Mouse (Mus musculus) lung, embryonic 16.5 days (tissue): ENCODE data around the gene Traf3ip2. TPM values are rescaled to one million over a fixed set of nuclear protein-coding genes. Genes with fewer than 3 reads are reported as not detected.

ENCODE experiments used
- ATAC-seq: fragments of 200-750 bp; cut with Nextera tagmentation; 2 replicates; pipeline ENCODE4 v1.8.0; 2017; ENCODE audit warnings: low read depth, mild to moderate bottlenecking, moderate library complexity
- H3K27ac ChIP-seq: fragments of 300-500 bp; sonication (generic); 2 replicates; pipeline ENCODE4 v1.5.1; 2014; ENCODE audit warnings: mild to moderate bottlenecking, control low read depth, low read length
- H3K27me3 ChIP-seq: fragments of 300-500 bp; sonication (generic); 2 replicates; pipeline ENCODE4 v1.6.1; 2014; ENCODE audit warnings: low read depth, low read length, mixed read lengths; ENCODE audit not compliant: control insufficient read depth, insufficient read depth
- H3K36me3 ChIP-seq: fragments of 300-500 bp; sonication (generic); 2 replicates; pipeline ENCODE4 v1.6.1; 2014; ENCODE audit warnings: low read length; ENCODE audit not compliant: control insufficient read depth, insufficient read depth
- H3K4me1 ChIP-seq: fragments of 300-500 bp; sonication (generic); replicated peaks from 2 replicates; pipeline ENCODE4 v1.6.1; 2014; ENCODE audit warnings: low read length, mixed read lengths; ENCODE audit not compliant: control insufficient read depth, insufficient read depth
- H3K4me2 ChIP-seq: fragments of 300-500 bp; sonication (generic); 2 replicates; pipeline ENCODE4 v1.6.1; 2014; ENCODE audit warnings: low read depth, low read length, control low read depth
- H3K4me3 ChIP-seq: fragments of 300-500 bp; sonication (generic); 2 replicates; pipeline ENCODE4 v1.5.1; 2014; ENCODE audit warnings: mild to moderate bottlenecking, low read length, control low read depth
- H3K9ac ChIP-seq: fragments of 300-500 bp; sonication (generic); 2 replicates; pipeline ENCODE4 v1.6.1; 2014; ENCODE audit warnings: low read length, control low read depth
- H3K9me3 ChIP-seq: fragments of 300-500 bp; sonication (generic); 2 replicates; pipeline ENCODE4 v1.6.1; 2016; ENCODE audit warnings: low read length; ENCODE audit not compliant: control insufficient read depth
- WGBS: fragments of 180-500 bp; shearing (Covaris S2); extraction: QIAGEN DNeasy Blood & Tissue Kit; methylation state at CpG from one replicate; pipeline ENCODE4 v1.1.7; 2014; 5-methylcytosine and 5-hydroxymethylcytosine counted together
- polyA plus RNA-seq: library from polyadenylated mRNA; unstranded; fragments of >200 nt; fragmentation: Nextera tagmentation; extraction: Ambion mirVana; gene quantifications from 2 replicates; pipeline ENCODE4 v1.2.1, GENCODE M21; 2015

The Traf3ip2 gene
- polyA plus RNA-seq, 1 experiment from 2014 or later: 34.2 TPM

- Histone ChIP-seq H3K4me2 (no peak overlapping the region), H3K4me3 (no peak overlapping the region), H3K27ac (no peak overlapping the region), H3K36me3 (peaks cover 16% of the 10 kb centered on the region), H3K9ac (no peak overlapping the region), H3K27me3 (no peaks in the 10 kb centered on the region), H3K4me1 (peaks cover 20% of the 10 kb centered on the region), H3K9me3 (no peaks in the 10 kb centered on the region)
- no peak for ATAC-seq
- 51% methylated on average over 8 of the region's 8 CpGs for WGBS
Observed at GRCm38 (mm10) chr10:39654001-39654416, 41.3 kb downstream of the Traf3ip2 start.

GRCm38 (mm10) chr10:39658901-39659410 is 46.2 kb downstream of the Traf3ip2 start:
- Histone ChIP-seq H3K4me3 (no peak overlapping the region), H3K36me3 (0 out of 2 replicates have a peak, but pooled peaks cover 3% of the 10 kb centered on the region), H3K4me2 (peak overlapping the region; percentile 30), H3K4me1 (peaks cover 42% of the 10 kb centered on the region), H3K27ac (peak overlapping the region; percentile 96), H3K9me3 (no peaks in the 10 kb centered on the region), H3K9ac (0 out of 2 replicates have a peak overlapping the region, but pooled peaks have one; percentile 17), H3K27me3 (no peaks in the 10 kb centered on the region)
- 18% methylated on average over 5 of the region's 5 CpGs for WGBS
- ATAC-seq: 0 out of 2 replicates have a peak, but pooled peaks have one; percentile 4

DNA sequence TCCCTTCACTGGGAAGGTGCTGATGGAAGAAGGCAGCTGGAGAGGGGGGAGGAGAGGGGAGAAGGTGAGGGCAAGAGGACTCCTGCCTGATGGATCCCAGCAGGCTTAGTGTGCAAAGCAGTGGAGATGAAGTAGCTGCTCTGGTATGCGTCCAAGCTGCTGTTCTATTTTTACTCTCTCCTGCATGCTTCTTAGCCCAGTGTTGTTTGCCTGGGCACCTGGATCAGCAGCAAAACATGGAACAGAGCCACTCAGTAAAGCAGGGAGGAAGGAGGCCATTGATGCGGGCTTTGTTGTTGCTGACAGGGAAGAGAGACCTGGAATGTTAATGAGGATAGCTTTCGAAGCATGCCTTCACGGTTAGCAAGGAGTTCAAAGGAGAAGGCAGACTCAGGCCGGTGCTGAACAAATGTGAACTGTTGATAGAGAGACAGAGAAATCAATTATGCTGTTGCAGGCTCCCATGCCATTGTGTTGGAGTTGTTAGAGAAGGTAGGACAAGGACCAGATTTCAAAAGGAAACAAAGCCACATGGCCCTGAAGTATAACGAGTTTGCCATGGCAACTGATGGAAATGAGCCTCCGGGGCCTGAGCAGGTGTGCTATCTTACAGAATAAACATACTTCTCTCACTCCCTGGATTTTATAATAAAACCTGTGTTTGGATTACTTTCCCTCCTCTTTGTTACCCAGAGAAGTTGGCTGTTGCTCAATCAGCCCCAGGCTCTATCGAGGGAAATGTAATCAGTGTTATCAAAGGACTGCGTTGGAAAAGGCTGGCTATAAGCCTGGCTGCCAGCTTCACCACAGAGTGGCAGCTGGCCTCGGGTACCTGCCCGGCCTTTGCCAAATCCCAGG is 46.9 kb downstream of the Traf3ip2 start:
- H3K27ac ChIP-seq: peak overlapping the region; percentile 96
- WGBS: 5% methylated on average over 11 of the region's 11 CpGs
- peak overlapping the region; percentile 30 for H3K4me2 ChIP-seq
- H3K9me3 ChIP-seq: no peaks in the 10 kb centered on the region
- H3K27me3 ChIP-seq: no peaks in the 10 kb centered on the region
- peak; percentile 88 for ATAC-seq
- H3K36me3 ChIP-seq: no peaks in the 10 kb centered on the region
- H3K4me3 ChIP-seq: no peak overlapping the region; the same call in 1 of the 2 replicates
- peak overlapping the region; percentile 28; the same call in 1 of the 2 replicates for H3K9ac ChIP-seq
- H3K4me1 ChIP-seq: peaks cover 43% of the 10 kb centered on the region

DNA sequence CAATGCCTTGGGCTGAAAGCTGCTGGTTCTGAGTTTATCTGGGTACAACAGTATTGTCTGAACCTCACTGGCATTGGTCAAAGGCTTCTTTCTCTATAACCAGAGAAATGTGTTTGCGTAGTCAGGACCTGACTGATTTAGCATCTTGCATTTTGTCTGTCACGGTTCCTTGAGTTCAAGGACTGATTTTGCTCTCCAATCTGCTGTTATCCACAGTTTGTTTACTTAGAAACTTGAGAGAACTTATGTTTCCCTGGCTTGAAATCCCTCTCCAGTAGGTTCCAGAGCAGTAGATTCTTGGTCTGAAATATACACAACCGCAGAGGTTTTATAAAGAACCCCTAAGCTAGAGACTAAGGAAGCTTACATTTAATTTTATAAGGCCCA is 47.5 kb downstream of the Traf3ip2 start:
- H3K4me2 ChIP-seq: no peak overlapping the region
- no peaks in the 10 kb centered on the region for H3K36me3 ChIP-seq
- H3K27ac ChIP-seq: peak overlapping the region; percentile 96
- WGBS: 21% methylated on average over 3 of the region's 3 CpGs
- H3K27me3 ChIP-seq: no peaks in the 10 kb centered on the region
- no peak overlapping the region for H3K4me3 ChIP-seq
- peaks cover 48% of the 10 kb centered on the region for H3K4me1 ChIP-seq
- H3K9ac ChIP-seq: no peak overlapping the region
- no peaks in the 10 kb centered on the region for H3K9me3 ChIP-seq
- no peak; the same call in 1 of the 2 replicates for ATAC-seq

DNA sequence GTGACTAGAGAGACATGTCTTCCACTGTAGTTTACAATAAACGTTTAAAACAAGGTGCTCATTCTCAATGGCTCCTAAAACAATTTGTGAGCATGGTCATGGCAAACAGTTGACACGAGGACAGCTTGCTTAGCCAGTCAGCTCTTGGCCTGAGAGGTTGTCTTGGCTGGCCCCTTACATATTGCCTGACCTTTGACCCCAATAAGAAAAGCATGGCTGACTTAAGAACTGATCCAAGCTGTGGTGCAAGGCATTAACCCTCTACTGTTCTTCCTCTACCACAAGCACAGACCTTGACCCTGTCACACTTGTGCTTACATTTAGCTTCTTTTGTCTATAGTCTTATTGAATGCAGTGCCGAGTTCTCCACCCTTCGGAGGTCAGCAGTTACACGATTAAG is 48.0 kb downstream of the Traf3ip2 start:
- ATAC-seq: no peak
- 32% methylated on average over 5 of the region's 5 CpGs for WGBS

GRCm38 (mm10) chr10:39665071-39665502 is 52.4 kb downstream of the Traf3ip2 start:
- H3K27ac ChIP-seq: no peak overlapping the region
- H3K36me3 ChIP-seq: no peaks in the 10 kb centered on the region
- H3K9ac ChIP-seq: no peak overlapping the region
- no peaks in the 10 kb centered on the region for H3K9me3 ChIP-seq
- no peak overlapping the region for H3K4me3 ChIP-seq
- H3K4me2 ChIP-seq: no peak overlapping the region
- WGBS: 33% methylated on average over 4 of the region's 4 CpGs
- peak; percentile 69 for ATAC-seq
- H3K27me3 ChIP-seq: no peaks in the 10 kb centered on the region
- peaks cover 23% of the 10 kb centered on the region for H3K4me1 ChIP-seq

More for the DNA sequence above, 48.0 kb downstream of the Traf3ip2 start:
- peak overlapping the region; percentile 6; the same call in 1 of the 2 replicates for H3K4me2 ChIP-seq
- no peak overlapping the region for H3K4me3 ChIP-seq
- H3K9me3 ChIP-seq: no peaks in the 10 kb centered on the region
- H3K27me3 ChIP-seq: no peaks in the 10 kb centered on the region
- H3K36me3 ChIP-seq: no peaks in the 10 kb centered on the region
- H3K27ac ChIP-seq: peak overlapping the region; percentile 96
- peaks cover 48% of the 10 kb centered on the region for H3K4me1 ChIP-seq
- H3K9ac ChIP-seq: no peak overlapping the region

GRCm38 (mm10) chr10:39666027-39666426 is 53.3 kb downstream of the Traf3ip2 start:
- Histone ChIP-seq H3K36me3 (no peaks in the 10 kb centered on the region), H3K4me2 (no peak overlapping the region), H3K9me3 (no peaks in the 10 kb centered on the region), H3K4me3 (no peak overlapping the region), H3K27me3 (no peaks in the 10 kb centered on the region), H3K9ac (no peak overlapping the region; the same call in 1 of the 2 replicates), H3K27ac (no peak overlapping the region), H3K4me1 (peaks cover 15% of the 10 kb centered on the region)
- ATAC-seq: no peak
- 44% methylated on average over 3 of the region's 3 CpGs for WGBS

GRCm38 (mm10) chr10:39671451-39671850 is 58.7 kb downstream of the Traf3ip2 start:
- Histone ChIP-seq H3K4me3 (no peak overlapping the region), H3K4me1 (peaks cover 16% of the 10 kb centered on the region), H3K27me3 (no peaks in the 10 kb centered on the region), H3K4me2 (no peak overlapping the region), H3K9ac (no peak overlapping the region), H3K9me3 (no peaks in the 10 kb centered on the region), H3K36me3 (no peaks in the 10 kb centered on the region), H3K27ac (no peak overlapping the region)
- no peak for ATAC-seq
- WGBS: 85% methylated on average over 1 of the region's 1 CpGs

DNA sequence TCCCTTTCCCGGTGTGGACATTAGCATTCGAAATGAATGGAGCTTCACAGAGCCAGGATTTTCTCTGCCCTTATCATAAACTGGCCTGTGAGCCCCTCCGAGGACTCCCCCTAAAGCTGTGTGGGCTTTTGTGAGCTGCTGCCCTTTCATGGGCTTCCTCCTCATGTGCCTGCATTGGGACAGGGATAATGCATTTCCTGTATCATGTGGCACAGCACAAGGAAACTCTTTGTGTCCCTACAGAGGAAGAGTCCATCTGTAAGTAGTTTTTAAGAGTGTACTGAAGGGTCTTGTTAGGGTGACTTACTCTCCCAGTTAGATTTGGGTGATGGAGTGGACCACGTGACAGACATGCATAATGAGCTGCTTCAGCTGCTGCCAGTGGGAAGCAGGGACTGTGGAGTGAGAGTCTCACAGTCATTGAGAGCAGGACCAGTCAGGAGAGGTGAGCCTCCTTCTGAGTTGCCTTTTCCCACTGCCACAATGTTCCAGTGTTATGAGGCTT is 59.9 kb downstream of the Traf3ip2 start:
- 21% methylated on average over 4 of the region's 4 CpGs for WGBS
- H3K27me3 ChIP-seq: no peaks in the 10 kb centered on the region
- no peak overlapping the region for H3K4me2 ChIP-seq
- H3K27ac ChIP-seq: peak overlapping the region; percentile 52; the same call in 1 of the 2 replicates
- H3K4me3 ChIP-seq: no peak overlapping the region
- H3K9me3 ChIP-seq: no peaks in the 10 kb centered on the region
- H3K36me3 ChIP-seq: no peaks in the 10 kb centered on the region
- peak; percentile 67 for ATAC-seq
- H3K9ac ChIP-seq: peak overlapping the region; percentile 10; the same call in 1 of the 2 replicates
- H3K4me1 ChIP-seq: peaks cover 16% of the 10 kb centered on the region
